Mouse (Mus musculus): Measurements from ENCODE around the gene Asic4.
A peak's percentile ranks its signal among the peaks of the same experiment; 100 is the strongest.

Gene Asic4

GRCm38 (mm10) chr1:75450314-75451005, at the start of gene Asic4:
TSS of gene Asic4 (plus strand) at chr1:75450436.
- no peak for DNase-seq

- no peak for DNase-seq
Measured at GRCm38 (mm10) chr1:75400493-75401115, 49.6 kb upstream of the Asic4 start.

- no peak for DNase-seq
Measured at GRCm38 (mm10) chr1:75405547-75405946, 44.7 kb upstream of the Asic4 start.

GRCm38 (mm10) chr1:75406173-75406572, 44.1 kb upstream of the Asic4 start:
- no peak for DNase-seq

GRCm38 (mm10) chr1:75407056-75407455, 43.2 kb upstream of the Asic4 start:
- DNase-seq: no peak

- DNase-seq: no peak
Measured at GRCm38 (mm10) chr1:75408210-75408609, 42.0 kb upstream of the Asic4 start.

- DNase-seq: no peak
Measured at GRCm38 (mm10) chr1:75409950-75410349, 40.3 kb upstream of the Asic4 start.

- no peak for DNase-seq
Measured at GRCm38 (mm10) chr1:75412196-75412595, 38.0 kb upstream of the Asic4 start.

- peak; percentile 51 to 67 for DNase-seq
Measured at GRCm38 (mm10) chr1:75413749-75414148, 36.5 kb upstream of the Asic4 start.

- DNase-seq: no peak
Measured at GRCm38 (mm10) chr1:75421794-75422193, 28.4 kb upstream of the Asic4 start.

GRCm38 (mm10) chr1:75422216-75422822, 27.9 kb upstream of the Asic4 start:
- DNase-seq: no peak

GRCm38 (mm10) chr1:75422823-75423471, 27.3 kb upstream of the Asic4 start:
- no peak for DNase-seq

- no peak for DNase-seq
Measured at GRCm38 (mm10) chr1:75423780-75424390, 26.4 kb upstream of the Asic4 start.

GRCm38 (mm10) chr1:75425796-75426471, 24.3 kb upstream of the Asic4 start:
- DNase-seq: peak in 1 of 2 experiments; percentile 16

- DNase-seq: peak; percentile 66 to 72
Measured at GRCm38 (mm10) chr1:75435475-75436328, 14.5 kb upstream of the Asic4 start, which contains the start of gene Gmppa. TSS of gene Gmppa (plus strand) at chr1:75435930.

- DNase-seq: no peak
Measured at GRCm38 (mm10) chr1:75438782-75439181, 11.5 kb upstream of the Asic4 start.

GRCm38 (mm10) chr1:75440661-75441060, 9.6 kb upstream of the Asic4 start:
- DNase-seq: no peak

GRCm38 (mm10) chr1:75441471-75441996, 8.7 kb upstream of the Asic4 start:
- DNase-seq: no peak

- no peak for DNase-seq
Measured at GRCm38 (mm10) chr1:75442171-75442570, 8.1 kb upstream of the Asic4 start.

- DNase-seq: no peak
Measured at GRCm38 (mm10) chr1:75442811-75443210, 7.4 kb upstream of the Asic4 start.
